Mouse (Mus musculus): ENCODE results near the gene Prcp.

DNA sequence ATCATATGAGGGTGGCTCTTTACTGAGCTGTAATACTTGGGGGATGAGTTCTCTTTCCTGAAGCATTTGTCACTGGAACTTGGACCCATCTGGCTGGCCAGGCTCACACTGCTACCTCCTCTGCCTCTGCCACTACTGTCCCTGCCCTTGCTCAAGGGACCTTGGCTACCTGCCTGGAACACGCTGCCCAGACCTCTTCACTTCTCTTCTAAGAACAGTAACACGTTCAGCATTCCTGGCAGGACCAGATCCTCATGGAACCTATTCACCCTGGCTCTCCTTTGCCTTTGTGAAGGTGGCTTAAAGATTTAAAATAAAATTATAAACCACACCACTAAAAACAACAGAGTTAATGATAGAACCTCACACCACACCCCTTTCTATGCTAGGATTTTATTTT is 107.6 kb downstream of the Prcp start:
- TF ChIP-seq CHD2 (IDR thresholded peaks at IDR 0.05; ENCODE audit: low read depth, low read length) (no peak), ZC3H11A (IDR thresholded peaks at IDR 0.05; ENCODE audit: borderline replicate concordance, low read depth, low read length) (no peak), MAFK (IDR thresholded peaks at IDR 0.05; ENCODE audit: insufficient read depth, low read depth, low read length) (no peak)

Measured in ES-E14 (cell line).